Mouse (Mus musculus) MEL (cell line): ENCODE measurements around the gene Lin7a. TPM values are rescaled to one million over a fixed set of nuclear protein-coding genes. Genes with fewer than 3 reads are reported as not detected.

Experiments used
- DNase-seq: peaks from one replicate; pipeline ENCODE4 v3.0.0; 2011; ENCODE audit warnings: low read depth, low spot score
- H3K27ac ChIP-seq: 2 replicates; pipeline ENCODE4 v1.5.1; 2012; ENCODE audit warnings: low read depth, mild to moderate bottlenecking, control low read depth, low read length, moderate library complexity; ENCODE audit not compliant: control insufficient read depth
- H3K27me3 ChIP-seq, 2 experiments: fragments of 150-350 bp in 1 of 2; sonication (generic) in 1 of 2; 2 replicates each; pipeline ENCODE4 v1.6.1; 2012; ENCODE audit warnings: low read length in 2 of 2, mild to moderate bottlenecking in 2 of 2, improper control_type of control experiment in 1 of 2, moderate library complexity in 1 of 2; ENCODE audit not compliant: insufficient read depth in 2 of 2, control insufficient read depth in 1 of 2
- H3K36me3 ChIP-seq, 2 experiments: 2 replicates each; pipeline ENCODE4 v1.6.1; 2012 to 2014; ENCODE audit warnings: low read length in 2 of 2, improper control_type of control experiment in 1 of 2, inconsistent platforms in 1 of 2, mild to moderate bottlenecking in 1 of 2; ENCODE audit not compliant: insufficient read depth in 2 of 2, control insufficient read depth in 1 of 2
- H3K4me1 ChIP-seq, 2 experiments: fragments of 150-350 bp in 1 of 2; sonication (generic) in 1 of 2; 2 replicates each; pipeline ENCODE4 v1.6.1; 2012; ENCODE audit warnings: low read length in 2 of 2, improper control_type of control experiment in 1 of 2, mild to moderate bottlenecking in 1 of 2; ENCODE audit not compliant: insufficient read depth in 2 of 2, control insufficient read depth in 1 of 2
- H3K4me3 ChIP-seq, 2 experiments: fragments of 150-350 bp in 1 of 2; sonication (generic) in 1 of 2; 2 replicates each; pipeline ENCODE4 v1.5.1; 2012; ENCODE audit warnings: low read depth in 2 of 2, low read length in 2 of 2, mild to moderate bottlenecking in 2 of 2, moderate library complexity in 2 of 2, control low read depth in 1 of 2, improper control_type of control experiment in 1 of 2; ENCODE audit not compliant: control insufficient read depth in 1 of 2, insufficient read depth in 1 of 2
- H3K79me2 ChIP-seq: 2 replicates; pipeline ENCODE4 v1.6.1; 2012; ENCODE audit warnings: mild to moderate bottlenecking, low read length, moderate library complexity; ENCODE audit not compliant: control insufficient read depth, poor library complexity, insufficient read depth
- H3K9ac ChIP-seq: 2 replicates; pipeline ENCODE4 v1.6.1; 2012; ENCODE audit warnings: low read depth, mild to moderate bottlenecking, control low read depth, low read length, moderate library complexity; ENCODE audit not compliant: control insufficient read depth, poor library complexity, severe bottlenecking
- H3K9me3 ChIP-seq: fragments of 150-350 bp; sonication (generic); replicated peaks from 2 replicates; pipeline ENCODE4 v1.6.1; 2012; ENCODE audit warnings: mild to moderate bottlenecking, low read length, improper control_type of control experiment, moderate library complexity; ENCODE audit not compliant: insufficient read depth
- CHD2 ChIP-seq: IDR thresholded peaks from 2 replicates; pipeline ENCODE4 v1.6.1; 2011; ENCODE audit warnings: low read length, improper control_type of control experiment
- ELF1 ChIP-seq: IDR thresholded peaks from 2 replicates; pipeline ENCODE4 v1.6.1; 2014; ENCODE audit warnings: low read depth, mild to moderate bottlenecking, inconsistent platforms, low read length, improper control_type of control experiment, moderate library complexity
- GATA1 ChIP-seq: IDR thresholded peaks from 2 replicates; pipeline ENCODE4 v1.6.1; 2011; ENCODE audit warnings: low read depth, low read length, improper control_type of control experiment
- HCFC1 ChIP-seq: IDR thresholded peaks from 2 replicates; pipeline ENCODE4 v1.6.1; 2012; ENCODE audit warnings: low read depth, mild to moderate bottlenecking, inconsistent platforms, low read length, improper control_type of control experiment, moderate library complexity
- JUND ChIP-seq: IDR thresholded peaks from 2 replicates; pipeline ENCODE4 v1.6.1; 2011; ENCODE audit warnings: low read depth, mild to moderate bottlenecking, improper control_type of control experiment, low read length
- KAT2A ChIP-seq: conservative IDR thresholded peaks from 2 replicates; pipeline ENCODE4 v1.6.1; 2012; ENCODE audit warnings: low read depth, low read length, improper control_type of control experiment, inconsistent platforms
- MAX ChIP-seq: IDR thresholded peaks from 2 replicates; pipeline ENCODE4 v1.6.1; 2011; ENCODE audit warnings: low read length, improper control_type of control experiment
- MAZ ChIP-seq: IDR thresholded peaks from 2 replicates; pipeline ENCODE4 v1.6.1; 2012; ENCODE audit warnings: low read depth, mild to moderate bottlenecking, inconsistent platforms, low read length, improper control_type of control experiment
- MEF2A ChIP-seq: IDR thresholded peaks from 2 replicates; pipeline ENCODE4 v1.6.1; 2014; ENCODE audit warnings: low read depth, mild to moderate bottlenecking, inconsistent platforms, low read length, improper control_type of control experiment; ENCODE audit not compliant: poor library complexity, insufficient replicate concordance, severe bottlenecking; ENCODE audit errors: extremely low read depth
- MYB ChIP-seq: IDR thresholded peaks from 2 replicates; pipeline ENCODE4 v1.6.1; 2011; ENCODE audit warnings: mild to moderate bottlenecking, low read depth, low read length, improper control_type of control experiment
- MYC ChIP-seq: IDR thresholded peaks from 2 replicates; pipeline ENCODE4 v1.6.1; 2011; ENCODE audit warnings: low read depth, mild to moderate bottlenecking, low read length, improper control_type of control experiment, moderate library complexity
- POLR2A ChIP-seq, 2 experiments: IDR thresholded peaks; 2 replicates each; pipeline ENCODE4 v1.6.1; 2011 to 2012; ENCODE audit warnings: low read length in 2 of 2, mild to moderate bottlenecking in 2 of 2, control low read depth in 1 of 2, improper control_type of control experiment in 1 of 2, low read depth in 1 of 2, moderate library complexity in 1 of 2; ENCODE audit not compliant: control insufficient read depth in 1 of 2, insufficient read depth in 1 of 2, poor library complexity in 1 of 2
- POLR2AphosphoS5 ChIP-seq: IDR thresholded peaks from 2 replicates; pipeline ENCODE4 v1.6.1; 2012; ENCODE audit warnings: low read depth, borderline replicate concordance, mild to moderate bottlenecking, inconsistent platforms, low read length, moderate library complexity, mixed read lengths
- RAD21 ChIP-seq: IDR thresholded peaks from 2 replicates; pipeline ENCODE4 v1.6.1; 2011; ENCODE audit warnings: mild to moderate bottlenecking, low read depth, low read length, improper control_type of control experiment
- SIN3A ChIP-seq: IDR thresholded peaks from 2 replicates; pipeline ENCODE4 v1.6.1; 2012; ENCODE audit warnings: low read length, improper control_type of control experiment, inconsistent platforms
- SMC3 ChIP-seq: IDR thresholded peaks from 2 replicates; pipeline ENCODE4 v1.6.1; 2011; ENCODE audit warnings: low read depth, low read length, improper control_type of control experiment
- TCF12 ChIP-seq: IDR thresholded peaks from 2 replicates; pipeline ENCODE4 v1.6.1; 2014; ENCODE audit warnings: low read depth, mild to moderate bottlenecking, inconsistent platforms, low read length, improper control_type of control experiment, moderate library complexity
- UBTF ChIP-seq: IDR thresholded peaks from 2 replicates; pipeline ENCODE4 v1.6.1; 2012; ENCODE audit warnings: low read depth, mild to moderate bottlenecking, inconsistent platforms, low read length, improper control_type of control experiment, moderate library complexity, borderline replicate concordance; ENCODE audit not compliant: insufficient read depth
- USF2 ChIP-seq, 2 experiments: IDR thresholded peaks; 2 replicates each; pipeline ENCODE4 v1.6.1; 2011 to 2012; ENCODE audit warnings: improper control_type of control experiment in 2 of 2, low read length in 2 of 2, borderline replicate concordance in 1 of 2, inconsistent platforms in 1 of 2, low read depth in 1 of 2, mild to moderate bottlenecking in 1 of 2; ENCODE audit not compliant: insufficient read depth in 1 of 2
- ZC3H11A ChIP-seq: IDR thresholded peaks from 2 replicates; pipeline ENCODE4 v1.6.1; 2012; ENCODE audit warnings: low read depth, mild to moderate bottlenecking, inconsistent platforms, low read length, improper control_type of control experiment
- ZKSCAN1 ChIP-seq: IDR thresholded peaks from 2 replicates; pipeline ENCODE4 v1.6.1; 2012; ENCODE audit warnings: low read depth, mild to moderate bottlenecking, inconsistent platforms, low read length, improper control_type of control experiment, moderate library complexity
- ZNF384 ChIP-seq: IDR thresholded peaks from 2 replicates; pipeline ENCODE4 v1.6.1; 2012; ENCODE audit warnings: low read depth, mild to moderate bottlenecking, inconsistent platforms, low read length, improper control_type of control experiment
- polyA plus RNA-seq, 2 experiments: library from polyadenylated mRNA; stranded (reverse) in 1 of 2; unstranded in 1 of 2; fragments of >175 nt in 1 of 2; fragments of >200 nt in 1 of 2; gene quantifications; 2 replicates each; pipeline versions ENCODE4 v1.2.1 to v1.2.4; 2012; ENCODE audit warnings: low replicate concordance in 2 of 2, low read depth in 1 of 2; ENCODE audit not compliant: insufficient read length in 2 of 2, insufficient read depth in 1 of 2, missing spikeins in 1 of 2
- total RNA-seq: library from RNA; depleted of rRNA; stranded (reverse); fragments of 300-350 nt; gene quantifications from 2 replicates; pipeline ENCODE4 v1.2.3, GENCODE M21; 2012

The Lin7a gene
- total and polyA plus RNA-seq, 3 experiments = not detected

DNA sequence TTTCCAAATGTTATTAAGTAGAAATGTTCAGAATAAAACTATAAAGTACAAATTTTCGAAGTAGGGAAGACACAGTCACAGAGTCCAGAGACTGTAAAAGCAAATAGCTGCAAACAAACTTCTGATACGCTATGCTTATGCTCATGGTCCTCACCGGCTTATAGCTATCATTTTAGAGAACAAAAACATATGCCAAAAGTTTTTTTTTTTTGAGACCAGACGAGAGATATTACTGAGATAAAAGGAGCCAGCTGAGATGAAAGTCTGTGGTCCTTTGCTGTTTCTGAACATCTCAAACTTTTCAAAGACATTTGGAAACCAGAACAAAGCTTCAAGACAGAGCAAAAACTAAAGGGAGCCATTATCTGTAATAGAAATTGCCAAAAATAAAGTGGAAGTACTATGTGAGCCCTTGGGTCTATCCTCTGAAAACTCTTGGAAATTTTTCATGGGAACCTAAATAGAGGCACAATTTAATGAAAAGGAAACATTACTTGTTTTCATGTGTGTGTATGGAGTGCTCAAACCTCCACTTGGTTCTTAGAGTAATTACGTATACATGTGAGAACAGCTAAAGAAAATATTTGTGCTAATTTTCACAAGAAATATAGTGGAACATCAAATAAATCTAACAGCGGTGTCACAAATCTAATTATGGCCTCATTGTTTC, 24.4 kb upstream of the Lin7a start:
- H3K9me3 ChIP-seq = no peaks in the 10 kb centered on the region
- H3K9ac ChIP-seq = no peak overlapping the region
- H3K79me2 ChIP-seq = no peaks in the 10 kb centered on the region
- H3K4me1 ChIP-seq = no peaks in the 10 kb centered on the region
- H3K27ac ChIP-seq = no peak overlapping the region
- TF ChIP-seq MYB (no peak), CHD2 (no peak), TCF12 (no peak), HCFC1 (no peak), SMC3 (no peak), UBTF (no peak), MEF2A (no peak), ZNF384 (no peak), ELF1 (no peak)
- DNase-seq = no peak
- no peaks in the 10 kb centered on the region for H3K36me3 ChIP-seq
- H3K27me3 ChIP-seq = no peaks in the 10 kb centered on the region
- no peak overlapping the region for H3K4me3 ChIP-seq

DNA sequence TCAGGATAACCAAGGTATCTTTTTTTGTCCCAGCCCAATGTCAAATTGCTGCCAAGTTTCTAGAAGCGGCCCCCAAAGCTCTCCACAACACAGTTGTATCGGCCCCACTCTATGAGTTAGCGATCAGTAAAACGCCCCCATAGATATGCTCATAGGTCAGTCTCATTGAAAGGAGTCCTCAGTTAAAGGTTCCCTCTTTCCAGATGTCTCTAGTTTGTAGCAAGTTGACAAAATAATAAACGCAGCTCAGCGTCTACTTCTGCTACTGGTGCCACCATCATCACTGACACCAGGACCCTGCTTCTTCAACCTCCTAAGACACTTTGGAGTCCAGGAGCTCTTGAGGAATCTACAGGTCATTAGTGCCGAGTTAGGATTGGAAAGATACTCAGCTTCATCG, 23.0 kb upstream of the Lin7a start:
- H3K4me3 ChIP-seq = no peak overlapping the region
- no peak for DNase-seq
- H3K9me3 ChIP-seq = no peaks in the 10 kb centered on the region
- no peaks in the 10 kb centered on the region for H3K4me1 ChIP-seq
- TF ChIP-seq MEF2A (no peak), GATA1 (no peak), POLR2AphosphoS5 (no peak), USF2 (IDR thresholded peaks at IDR 0.05; ENCODE audit: borderline replicate concordance in 1 of 2, insufficient read depth in 1 of 2, low read depth in 1 of 2, low read length in 2 of 2) (no peak), TCF12 (no peak), SIN3A (no peak), RAD21 (no peak), MAZ (no peak), KAT2A (no peak), MYB (no peak), ZKSCAN1 (no peak), JUND (no peak), MAX (no peak), ZC3H11A (no peak), POLR2A (IDR thresholded peaks at IDR 0.05; ENCODE audit: control insufficient read depth in 1 of 2, insufficient read depth in 1 of 2, low read depth in 1 of 2, low read length in 2 of 2, poor library complexity in 1 of 2) (no peak), HCFC1 (no peak), MYC (no peak)
- H3K9ac ChIP-seq = no peak overlapping the region
- no peaks in the 10 kb centered on the region for H3K79me2 ChIP-seq
- H3K27ac ChIP-seq = no peak overlapping the region
- no peaks in the 10 kb centered on the region for H3K27me3 ChIP-seq
- no peaks in the 10 kb centered on the region for H3K36me3 ChIP-seq
